Mouse (Mus musculus) MEL (cell line): ENCODE measurements around the gene Hmga1. TPM values are rescaled to one million over a fixed set of nuclear protein-coding genes. Genes with fewer than 3 reads are reported as not detected.

Source experiments
- DNase-seq: peaks from one replicate; pipeline ENCODE4 v3.0.0; 2011; ENCODE audit warnings: low read depth, low spot score
- H3K27ac ChIP-seq: 2 replicates; pipeline ENCODE4 v1.5.1; 2012; ENCODE audit warnings: low read depth, mild to moderate bottlenecking, control low read depth, low read length, moderate library complexity; ENCODE audit not compliant: control insufficient read depth
- H3K27me3 ChIP-seq, 2 experiments: fragments of 150-350 bp in 1 of 2; sonication (generic) in 1 of 2; 2 replicates each; pipeline ENCODE4 v1.6.1; 2012; ENCODE audit warnings: low read length in 2 of 2, mild to moderate bottlenecking in 2 of 2, improper control_type of control experiment in 1 of 2, moderate library complexity in 1 of 2; ENCODE audit not compliant: insufficient read depth in 2 of 2, control insufficient read depth in 1 of 2
- H3K36me3 ChIP-seq, 2 experiments: 2 replicates each; pipeline ENCODE4 v1.6.1; 2012 to 2014; ENCODE audit warnings: low read length in 2 of 2, improper control_type of control experiment in 1 of 2, inconsistent platforms in 1 of 2, mild to moderate bottlenecking in 1 of 2; ENCODE audit not compliant: insufficient read depth in 2 of 2, control insufficient read depth in 1 of 2
- H3K4me1 ChIP-seq, 2 experiments: fragments of 150-350 bp in 1 of 2; sonication (generic) in 1 of 2; 2 replicates each; pipeline ENCODE4 v1.6.1; 2012; ENCODE audit warnings: low read length in 2 of 2, improper control_type of control experiment in 1 of 2, mild to moderate bottlenecking in 1 of 2; ENCODE audit not compliant: insufficient read depth in 2 of 2, control insufficient read depth in 1 of 2
- H3K4me3 ChIP-seq, 2 experiments: fragments of 150-350 bp in 1 of 2; sonication (generic) in 1 of 2; 2 replicates each; pipeline ENCODE4 v1.5.1; 2012; ENCODE audit warnings: low read depth in 2 of 2, low read length in 2 of 2, mild to moderate bottlenecking in 2 of 2, moderate library complexity in 2 of 2, control low read depth in 1 of 2, improper control_type of control experiment in 1 of 2; ENCODE audit not compliant: control insufficient read depth in 1 of 2, insufficient read depth in 1 of 2
- H3K79me2 ChIP-seq: 2 replicates; pipeline ENCODE4 v1.6.1; 2012; ENCODE audit warnings: mild to moderate bottlenecking, low read length, moderate library complexity; ENCODE audit not compliant: control insufficient read depth, poor library complexity, insufficient read depth
- H3K9ac ChIP-seq: 2 replicates; pipeline ENCODE4 v1.6.1; 2012; ENCODE audit warnings: low read depth, mild to moderate bottlenecking, control low read depth, low read length, moderate library complexity; ENCODE audit not compliant: control insufficient read depth, poor library complexity, severe bottlenecking
- H3K9me3 ChIP-seq: fragments of 150-350 bp; sonication (generic); replicated peaks from 2 replicates; pipeline ENCODE4 v1.6.1; 2012; ENCODE audit warnings: mild to moderate bottlenecking, low read length, improper control_type of control experiment, moderate library complexity; ENCODE audit not compliant: insufficient read depth
- CHD2 ChIP-seq: IDR thresholded peaks from 2 replicates; pipeline ENCODE4 v1.6.1; 2011; ENCODE audit warnings: low read length, improper control_type of control experiment
- CTCF ChIP-seq, 3 experiments: IDR thresholded peaks in 2 of 3; conservative IDR thresholded peaks in 1 of 3; 2 replicates each; pipeline ENCODE4 v1.5.1; 2011 to 2012; ENCODE audit warnings: low read length in 3 of 3, low read depth in 2 of 3, mild to moderate bottlenecking in 2 of 3, improper control_type of control experiment in 1 of 3, inconsistent platforms in 1 of 3, mixed read lengths in 1 of 3, moderate library complexity in 1 of 3; ENCODE audit not compliant: control insufficient read depth in 1 of 3, insufficient read depth in 1 of 3, poor library complexity in 1 of 3, severe bottlenecking in 1 of 3
- ELF1 ChIP-seq: IDR thresholded peaks from 2 replicates; pipeline ENCODE4 v1.6.1; 2014; ENCODE audit warnings: low read depth, mild to moderate bottlenecking, inconsistent platforms, low read length, improper control_type of control experiment, moderate library complexity
- EP300 ChIP-seq, 2 experiments: IDR thresholded peaks; 2 replicates each; pipeline ENCODE4 v1.6.1; 2011; ENCODE audit warnings: improper control_type of control experiment in 2 of 2, low read length in 2 of 2, low read depth in 1 of 2, mild to moderate bottlenecking in 1 of 2
- GATA1 ChIP-seq: IDR thresholded peaks from 2 replicates; pipeline ENCODE4 v1.6.1; 2011; ENCODE audit warnings: low read depth, low read length, improper control_type of control experiment
- HCFC1 ChIP-seq: IDR thresholded peaks from 2 replicates; pipeline ENCODE4 v1.6.1; 2012; ENCODE audit warnings: low read depth, mild to moderate bottlenecking, inconsistent platforms, low read length, improper control_type of control experiment, moderate library complexity
- JUND ChIP-seq: IDR thresholded peaks from 2 replicates; pipeline ENCODE4 v1.6.1; 2011; ENCODE audit warnings: low read depth, mild to moderate bottlenecking, improper control_type of control experiment, low read length
- MAX ChIP-seq: IDR thresholded peaks from 2 replicates; pipeline ENCODE4 v1.6.1; 2011; ENCODE audit warnings: low read length, improper control_type of control experiment
- MAZ ChIP-seq: IDR thresholded peaks from 2 replicates; pipeline ENCODE4 v1.6.1; 2012; ENCODE audit warnings: low read depth, mild to moderate bottlenecking, inconsistent platforms, low read length, improper control_type of control experiment
- MXI1 ChIP-seq: IDR thresholded peaks from 2 replicates; pipeline ENCODE4 v1.6.1; 2011; ENCODE audit warnings: mild to moderate bottlenecking, low read depth, low read length, improper control_type of control experiment
- MYC ChIP-seq: IDR thresholded peaks from 2 replicates; pipeline ENCODE4 v1.6.1; 2011; ENCODE audit warnings: low read depth, mild to moderate bottlenecking, low read length, improper control_type of control experiment, moderate library complexity
- NELFE ChIP-seq: IDR thresholded peaks from 2 replicates; pipeline ENCODE4 v1.6.1; 2011; ENCODE audit warnings: low read depth, low read length, improper control_type of control experiment
- POLR2A ChIP-seq, 2 experiments: IDR thresholded peaks; 2 replicates each; pipeline ENCODE4 v1.6.1; 2011 to 2012; ENCODE audit warnings: low read length in 2 of 2, mild to moderate bottlenecking in 2 of 2, control low read depth in 1 of 2, improper control_type of control experiment in 1 of 2, low read depth in 1 of 2, moderate library complexity in 1 of 2; ENCODE audit not compliant: control insufficient read depth in 1 of 2, insufficient read depth in 1 of 2, poor library complexity in 1 of 2
- RAD21 ChIP-seq: IDR thresholded peaks from 2 replicates; pipeline ENCODE4 v1.6.1; 2011; ENCODE audit warnings: mild to moderate bottlenecking, low read depth, low read length, improper control_type of control experiment
- SIN3A ChIP-seq: IDR thresholded peaks from 2 replicates; pipeline ENCODE4 v1.6.1; 2012; ENCODE audit warnings: low read length, improper control_type of control experiment, inconsistent platforms
- TAL1 ChIP-seq: IDR thresholded peaks from 2 replicates; pipeline ENCODE4 v1.6.1; 2012; ENCODE audit warnings: mild to moderate bottlenecking, inconsistent platforms, low read length, moderate library complexity, mixed read lengths
- TBP ChIP-seq: IDR thresholded peaks from 2 replicates; pipeline ENCODE4 v1.8.0; 2011; ENCODE audit warnings: low read depth, low read length, improper control_type of control experiment
- TCF12 ChIP-seq: IDR thresholded peaks from 2 replicates; pipeline ENCODE4 v1.6.1; 2014; ENCODE audit warnings: low read depth, mild to moderate bottlenecking, inconsistent platforms, low read length, improper control_type of control experiment, moderate library complexity
- USF1 ChIP-seq: IDR thresholded peaks from 2 replicates; pipeline ENCODE4 v1.6.1; 2014; ENCODE audit warnings: low read depth, mild to moderate bottlenecking, inconsistent platforms, low read length, improper control_type of control experiment, moderate library complexity
- ZKSCAN1 ChIP-seq: IDR thresholded peaks from 2 replicates; pipeline ENCODE4 v1.6.1; 2012; ENCODE audit warnings: low read depth, mild to moderate bottlenecking, inconsistent platforms, low read length, improper control_type of control experiment, moderate library complexity
- ZNF384 ChIP-seq: IDR thresholded peaks from 2 replicates; pipeline ENCODE4 v1.6.1; 2012; ENCODE audit warnings: low read depth, mild to moderate bottlenecking, inconsistent platforms, low read length, improper control_type of control experiment
- polyA plus RNA-seq, 2 experiments: library from polyadenylated mRNA; stranded (reverse) in 1 of 2; unstranded in 1 of 2; fragments of >175 nt in 1 of 2; fragments of >200 nt in 1 of 2; gene quantifications; 2 replicates each; pipeline versions ENCODE4 v1.2.1 to v1.2.4; 2012; ENCODE audit warnings: low replicate concordance in 2 of 2, low read depth in 1 of 2; ENCODE audit not compliant: insufficient read length in 2 of 2, insufficient read depth in 1 of 2, missing spikeins in 1 of 2
- total RNA-seq: library from RNA; depleted of rRNA; stranded (reverse); fragments of 300-350 nt; gene quantifications from 2 replicates; pipeline ENCODE4 v1.2.3, GENCODE M21; 2012

Hmga1 gene
- total and polyA plus RNA-seq, 3 experiments = 96.0 to 112 TPM; not detected in 1

GRCm38 (mm10) chr17:27510258-27511124, 45.8 kb upstream of the Hmga1 start:
- no peak overlapping the region for H3K4me3 ChIP-seq
- H3K9me3 ChIP-seq = no peaks in the 10 kb centered on the region
- H3K27me3 ChIP-seq = no peaks in the 10 kb centered on the region; a peak in 1 of 4 replicates
- H3K9ac ChIP-seq = no peak overlapping the region
- no peak overlapping the region for H3K27ac ChIP-seq
- DNase-seq = no peak
- no peaks in the 10 kb centered on the region for H3K79me2 ChIP-seq
- no peaks in the 10 kb centered on the region for H3K4me1 ChIP-seq
- no peak for TF ChIP-seq MXI1
- no peaks in the 10 kb centered on the region for H3K36me3 ChIP-seq

GRCm38 (mm10) chr17:27511125-27511735, 45.1 kb upstream of the Hmga1 start:
- no peaks in the 10 kb centered on the region for H3K4me1 ChIP-seq
- H3K36me3 ChIP-seq = no peaks in the 10 kb centered on the region
- TF ChIP-seq JUND (no peak), MAZ (no peak), ZNF384 (no peak), CHD2 (no peak), GATA1 (no peak), HCFC1 (no peak), MAX (no peak), POLR2A (IDR thresholded peaks at IDR 0.05; ENCODE audit: control insufficient read depth in 1 of 2, insufficient read depth in 1 of 2, low read depth in 1 of 2, low read length in 2 of 2, poor library complexity in 1 of 2) (no peak), SIN3A (no peak), ZKSCAN1 (no peak), ELF1 (no peak), TCF12 (no peak), EP300 (IDR thresholded peaks at IDR 0.05; ENCODE audit: low read depth in 1 of 2, low read length in 2 of 2) (no peak), MYC (no peak), TBP (no peak), CTCF (IDR thresholded peaks at IDR 0.05 in 2 of 3, conservative IDR thresholded peaks at IDR 0.05 in 1 of 3; ENCODE audit: control insufficient read depth in 1 of 3, insufficient read depth in 1 of 3, low read depth in 2 of 3, low read length in 3 of 3, poor library complexity in 1 of 3, severe bottlenecking in 1 of 3) (no peak), RAD21 (no peak), USF1 (no peak), TAL1 (no peak), NELFE (no peak)
- H3K4me3 ChIP-seq = no peak overlapping the region
- no peak for DNase-seq
- H3K9me3 ChIP-seq = no peaks in the 10 kb centered on the region
- no peak overlapping the region for H3K27ac ChIP-seq
- H3K79me2 ChIP-seq = no peaks in the 10 kb centered on the region
- no peak overlapping the region for H3K9ac ChIP-seq
- no peaks in the 10 kb centered on the region; a peak in 1 of 4 replicates for H3K27me3 ChIP-seq
